Mouse (Mus musculus) inflammation-experienced regulatory T-cells (primary cell): ENCODE data around the gene Gm4952. TPM values are rescaled to one million over a fixed set of nuclear protein-coding genes. Genes with fewer than 3 reads are reported as not detected.

ENCODE experiments used
- polyA plus RNA-seq, 2 experiments: library from polyadenylated mRNA; unstranded; fragments of 100-300 nt; shearing (Covaris generic); gene quantifications; one replicate each; pipeline ENCODE4 v1.2.1; 2017

Gene Gm4952
- under 1 TPM in 1 of 2 experiments, not detected in 1; 0.37 TPM for polyA plus RNA-seq

GRCm38 (mm10) chr19:12599674-12600073, at the start of gene Gm4952:
TSS of gene Gm4952 (plus strand) at chr19:12599974.

GRCm38 (mm10) chr19:12633176-12633575, 33.4 kb downstream of the Gm4952 start, which contains the start of gene Glyat:
TSS of gene Glyat (plus strand) at chr19:12633308.

GRCm38 (mm10) chr19:12670139-12670538, 70.4 kb downstream of the Gm4952 start, which contains the start of gene Olfr1442:
TSS of gene Olfr1442 (plus strand) at chr19:12670439.

GRCm38 (mm10) chr19:12677812-12678211, 78.0 kb downstream of the Gm4952 start, which contains the start of gene Olfr1443:
TSS of gene Olfr1443 (plus strand) at chr19:12678112.

Other genes with a start within 250 kb of the Gm4952 start
- under 1 TPM in 1 of 2 experiments, not detected in 1; 0.23 TPM for gene Olfr1440, start 212.7 kb upstream of the Gm4952 start, polyA plus RNA-seq
- not detected for gene Olfr1441, start 182.5 kb upstream of the Gm4952 start, polyA plus RNA-seq
- under 1 TPM; 0.11 to 0.21 TPM for gene Pfpl, start 172.1 kb upstream of the Gm4952 start, polyA plus RNA-seq
- gene Mpeg1, start 139.2 kb upstream of the Gm4952 start, polyA plus RNA-seq: 1 to 10 TPM in 1 of 2 experiments, under 1 TPM in 1; 0.04 to 1.4 TPM
- gene Dtx4, start 98.5 kb upstream of the Gm4952 start, polyA plus RNA-seq: 1 to 10 TPM; 7.9 to 9.0 TPM
- gene Fam111a, start 54.2 kb upstream of the Gm4952 start, polyA plus RNA-seq: 10 to 100 TPM; 42.0 to 45.4 TPM
- gene Glyat, start 33.3 kb downstream of the Gm4952 start, polyA plus RNA-seq: not detected
- under 1 TPM in 1 of 2 experiments, not detected in 1; 0.93 TPM for gene Olfr1442, start 70.5 kb downstream of the Gm4952 start, polyA plus RNA-seq
- not detected for gene Olfr1443, start 78.1 kb downstream of the Gm4952 start, polyA plus RNA-seq
- not detected for gene Keg1, start 95.8 kb downstream of the Gm4952 start, polyA plus RNA-seq
- under 1 TPM in 1 of 2 experiments, not detected in 1; 0.78 TPM for gene Cntf, start 165.7 kb downstream of the Gm4952 start, polyA plus RNA-seq
- 10 to 100 TPM; 11.4 to 19.8 TPM for gene Zfp91, start 196.2 kb downstream of the Gm4952 start, polyA plus RNA-seq
- 100 to 1,000 TPM; 169 to 225 TPM for gene Lpxn, start 196.2 kb downstream of the Gm4952 start, polyA plus RNA-seq
- not detected for gene Gm5244, start 246.7 kb downstream of the Gm4952 start, polyA plus RNA-seq